8 mouse cellular contexts compared by ENCODE assay signal in genomic region chr6:49930104-49930503, GRCm38 (mm10).
DNase-seq lines count a peak whose midpoint lies in the region; ATAC-seq and TF ChIP-seq lines count a peak whose summit lies in the region.

No protein-coding gene starts in this region.

- H3K4me1 ChIP-seq in hindbrain, postnatal 0 days (ENCODE audit: insufficient read depth, low read length) = no peaks in the 10 kb centered on the region
- no peaks in the 10 kb centered on the region for H3K4me1 ChIP-seq in hindbrain, embryonic 11.5 days (replicated peaks; ENCODE audit: control insufficient read depth, insufficient read depth, low read length)

- H3K4me2 ChIP-seq in hindbrain, postnatal 0 days (ENCODE audit: low read depth, low read length) = no peak overlapping the region
- no peak overlapping the region for H3K4me2 ChIP-seq in hindbrain, embryonic 11.5 days (replicated peaks; ENCODE audit: low read depth, low read length)

- 31% methylated on average over 4 of the region's 4 CpGs for WGBS in hindbrain, postnatal 0 days
- 55% methylated on average over 4 of the region's 4 CpGs for WGBS in hindbrain, embryonic 11.5 days

- no peaks in the 10 kb centered on the region for H3K27me3 ChIP-seq in hindbrain, postnatal 0 days (ENCODE audit: insufficient read depth, low read length)
- H3K27me3 ChIP-seq in hindbrain, embryonic 11.5 days (ENCODE audit: control insufficient read depth, insufficient read depth, low read length) = no peaks in the 10 kb centered on the region

- ATAC-seq in hindbrain, postnatal 0 days = peak; percentile 70
- no peak for ATAC-seq in hindbrain, embryonic 11.5 days (ENCODE audit: low FRiP score)
- ATAC-seq in megakaryocyte, adult 5-6 weeks (ENCODE audit: poor library complexity, severe bottlenecking) = 0 out of 2 replicates have a peak, but pooled peaks have one; percentile 35

- H3K27ac ChIP-seq in hindbrain, postnatal 0 days = no peak overlapping the region
- H3K27ac ChIP-seq in hindbrain, embryonic 11.5 days (ENCODE audit: low read depth, low read length) = no peak overlapping the region

- H3K9ac ChIP-seq in hindbrain, postnatal 0 days (replicated peaks; ENCODE audit: low read length) = no peak overlapping the region
- H3K9ac ChIP-seq in hindbrain, embryonic 11.5 days (ENCODE audit: low read depth, low read length) = no peak overlapping the region

- peak; percentile 70 for DNase-seq in hindbrain, postnatal 0 days (ENCODE audit: low spot score)
- no peak for DNase-seq in hindbrain, embryonic 11.5 days (ENCODE audit: low spot score)
- peak; percentile 33 for DNase-seq in A20 (ENCODE audit: low read depth, low spot score)
- DNase-seq in adipocyte (ENCODE audit: low spot score) = peak; percentile 26
- no peak for DNase-seq in urinary bladder, adult 2 months (ENCODE audit: low spot score)
- DNase-seq in urinary bladder, postnatal 36 days (ENCODE audit: low spot score in 2 of 2) = no peak
- no peak for DNase-seq in frontal cortex, postnatal 14 days (ENCODE audit: low spot score in 2 of 2)

- no peak overlapping the region for H3K4me3 ChIP-seq in hindbrain, postnatal 0 days (ENCODE audit: low read length)
- no peak overlapping the region for H3K4me3 ChIP-seq in hindbrain, embryonic 11.5 days (ENCODE audit: low read depth, low read length)

- peak; percentile 67 for TF ChIP-seq CTCF in hindbrain, postnatal 0 days (IDR thresholded peaks at IDR 0.05; ENCODE audit: low read depth)

- no peaks in the 10 kb centered on the region for H3K36me3 ChIP-seq in hindbrain, postnatal 0 days (ENCODE audit: insufficient read depth, low read length)
- H3K36me3 ChIP-seq in hindbrain, embryonic 11.5 days (ENCODE audit: control insufficient read depth, insufficient read depth, low read length) = no peaks in the 10 kb centered on the region

- H3K9me3 ChIP-seq in hindbrain, postnatal 0 days (ENCODE audit: low read length) = no peaks in the 10 kb centered on the region
- no peaks in the 10 kb centered on the region for H3K9me3 ChIP-seq in hindbrain, embryonic 11.5 days (ENCODE audit: control insufficient read depth, low read length)

Comparison
In these comparisons a context has a peak if more than half of its experiments do, and no peak if none do; other contexts are left out.
1. DNase-seq: peak in hindbrain, postnatal 0 days (single experiment), A20 (single experiment) and adipocyte (single experiment); none in hindbrain, embryonic 11.5 days (single experiment), urinary bladder, adult 2 months (single experiment), urinary bladder, postnatal 36 days (0 of 2) and frontal cortex, postnatal 14 days (0 of 2).